In genomic region chr4:127334870-127335504, GRCm38 (mm10) we compare ENCODE assay signal across 31 mouse cellular contexts. TPM values are rescaled to one million over a fixed set of nuclear protein-coding genes. Genes with fewer than 3 reads are reported as not detected.
DNase-seq lines count a peak whose midpoint lies in the region; ATAC-seq and TF ChIP-seq lines count a peak whose summit lies in the region.
"Had no signal": no experiment of that assay in that cellular context is flagged by ENCODE, and none has a peak within 500 bp of the region (broad histone marks: within the 10 kb centered on the region; RNA-seq: fewer than 3 reads in every experiment).

No protein-coding gene starts in this region.

- no peak for TF ChIP-seq CTCF in lung, postnatal 0 days (IDR thresholded peaks at IDR 0.05)
- no peak for TF ChIP-seq CTCF in lung, adult 2 months (IDR thresholded peaks at IDR 0.05; ENCODE audit: insufficient read depth, low read length)
- no peak for TF ChIP-seq CTCF in Patski (IDR thresholded peaks at IDR 0.05)

- in situ Hi-C loops in Patski (cut with MboI; ENCODE audit: low pct_unique_long_range_greater_than_20kb), result no loop called here

- H3K9me3 ChIP-seq in kidney, embryonic 14.5 days (ENCODE audit: control insufficient read depth, low read length), result no peaks in the 10 kb centered on the region
- no peaks in the 10 kb centered on the region for H3K9me3 ChIP-seq in lung, postnatal 0 days (ENCODE audit: low read length)
- H3K9me3 ChIP-seq: embryonic facial prominence, embryonic 13.5 days; forebrain, embryonic 10.5 days; neural tube, embryonic 15.5 days had no signal

- H3K9ac ChIP-seq in kidney, embryonic 14.5 days (ENCODE audit: low read depth, low read length), result no peak overlapping the region
- H3K9ac ChIP-seq in lung, postnatal 0 days (replicated peaks; ENCODE audit: low read depth), result no peak overlapping the region
- H3K9ac ChIP-seq: embryonic facial prominence, embryonic 13.5 days; lung, embryonic 14.5 days; neural tube, embryonic 15.5 days had no signal

- TF ChIP-seq EP300 in lung, postnatal 0 days (IDR thresholded peaks at IDR 0.05), result 0 out of 2 replicates have a peak, but pooled peaks have one; percentile 18

- POLR2A ChIA-PET in Patski (lab: Charles Lee), result no interaction called here

- peaks cover 26% of the 10 kb centered on the region for H3K27me3 ChIP-seq in kidney, embryonic 14.5 days (ENCODE audit: control insufficient read depth, insufficient read depth, low read length)
- H3K27me3 ChIP-seq in lung, postnatal 0 days (replicated peaks; ENCODE audit: insufficient read depth, low read length), result peaks cover 10% of the 10 kb centered on the region; the same call in 1 of the 2 replicates
- no peaks in the 10 kb centered on the region for H3K27me3 ChIP-seq in Patski

- intact Hi-C loops in gastrocnemius, postnatal 36 days (cut with DNase I), result no loop called here

- no peak overlapping the region for H3K4me3 ChIP-seq in kidney, embryonic 14.5 days (ENCODE audit: low read length)
- H3K4me3 ChIP-seq in lung, postnatal 0 days (ENCODE audit: low read depth, low read length), result no peak overlapping the region
- H3K4me3 ChIP-seq in lung, adult 2 months (replicated peaks; ENCODE audit: extremely low read depth, low read depth, low read length), result no peak overlapping the region
- H3K4me3 ChIP-seq: embryonic facial prominence, embryonic 13.5 days; forebrain, embryonic 10.5 days; gastrocnemius, adult 2 months; neural tube, embryonic 15.5 days had no signal

- H3K4me1 ChIP-seq in kidney, embryonic 14.5 days (ENCODE audit: control insufficient read depth, insufficient read depth, low read length), result peaks cover 9% of the 10 kb centered on the region; the same call in 1 of the 2 replicates
- no peaks in the 10 kb centered on the region; the same call in 1 of the 2 replicates for H3K4me1 ChIP-seq in lung, postnatal 0 days (ENCODE audit: insufficient read depth, low read depth, low read length)
- H3K4me1 ChIP-seq in lung, adult 2 months (ENCODE audit: control insufficient read depth, insufficient read depth, low read length), result no peaks in the 10 kb centered on the region

- no peak overlapping the region for H3K27ac ChIP-seq in kidney, embryonic 14.5 days (ENCODE audit: low read depth, low read length)
- peak overlapping the region; percentile 35; the same call in 1 of the 2 replicates for H3K27ac ChIP-seq in lung, postnatal 0 days (ENCODE audit: low read length)
- H3K27ac ChIP-seq: embryonic facial prominence, embryonic 13.5 days; forebrain, embryonic 10.5 days; gastrocnemius, adult 2 months; hindbrain, postnatal 0 days; neural tube, embryonic 15.5 days had no signal

- no peak overlapping the region for H3K4me2 ChIP-seq in kidney, embryonic 14.5 days (replicated peaks; ENCODE audit: low read depth, low read length)
- H3K4me2 ChIP-seq in lung, postnatal 0 days (replicated peaks; ENCODE audit: low read depth, low read length), result no peak overlapping the region
- H3K4me2 ChIP-seq: embryonic facial prominence, embryonic 13.5 days; liver, embryonic 11.5 days; lung, embryonic 14.5 days; neural tube, embryonic 15.5 days had no signal

- ATAC-seq in kidney, embryonic 14.5 days (ENCODE audit: low FRiP score, low TSS enrichment), result 0 out of 2 replicates have a peak, but pooled peaks have one; percentile 32
- peak; percentile 82 for ATAC-seq in lung, postnatal 0 days
- peak; percentile 74 for ATAC-seq in Patski
- ATAC-seq: hindbrain, postnatal 0 days; intestine, postnatal 0 days; midbrain, embryonic 16.5 days had no signal

- CTCF ChIA-PET in Patski (lab: Charles Lee), result interaction anchor here (3.0 kb wide), 1 partner anchor 10 kb away, joined by 8 read pairs; no protein-coding TSS in a partner anchor

- H3K36me3 ChIP-seq in kidney, embryonic 14.5 days (ENCODE audit: control insufficient read depth, insufficient read depth, low read length), result no peaks in the 10 kb centered on the region
- H3K36me3 ChIP-seq in lung, postnatal 0 days (ENCODE audit: insufficient read depth, low read length), result no peaks in the 10 kb centered on the region
- H3K36me3 ChIP-seq: embryonic facial prominence, embryonic 13.5 days; forebrain, embryonic 10.5 days; neural tube, embryonic 15.5 days had no signal

- no peak for TF ChIP-seq POLR2A in lung, adult 2 months (IDR thresholded peaks at IDR 0.05; ENCODE audit: borderline replicate concordance, extremely low read depth, low read depth, low read length)

- DNase-seq in kidney, postnatal 25 days, result no peak
- DNase-seq in lung, postnatal 0 days (ENCODE audit: low spot score), result peak; percentile 58
- DNase-seq in lung, adult 2 months, result no peak
- DNase-seq in Patski (ENCODE audit: low read depth, low spot score), result no peak
- DNase-seq in urinary bladder, postnatal 4 days (ENCODE audit: low spot score in 2 of 2), result no peak
- DNase-seq in gastrocnemius, postnatal 36 days, result no peak
- DNase-seq: adrenal gland, adult 2 months; B cell, adult 2 months; cerebellum, adult 9-10 months; gastrocnemius, adult 2 months; heart, postnatal 4 days; kidney, postnatal 14 days; left cerebral cortex, postnatal 4 days; lung, embryonic 14.5 days; right cerebral cortex, postnatal 25 days; thymus, adult 2 months had no signal

- 25% methylated on average over 5 of the region's 5 CpGs for WGBS in kidney, embryonic 14.5 days
- 12% methylated on average over 5 of the region's 5 CpGs for WGBS in lung, postnatal 0 days
- 38% methylated on average over 5 of the region's 5 CpGs for WGBS in lung, adult 2 months

RNA-seq across cellular contexts. Expression of gene Gjb3, which starts 4.3 kb away (rescaled TPM):
- polyA plus RNA-seq in kidney, embryonic 14.5 days (2014; fragmentation: Nextera tagmentation; extraction: Ambion mirVana), result 1.4 and 1.5 TPM in 2 replicates
- polyA plus RNA-seq in lung, postnatal 0 days (2015; fragmentation: Nextera tagmentation; extraction: Ambion mirVana), result 2.9 and 3.3 TPM in 2 replicates
- 3.1 and 7.3 TPM in 2 replicates for polyA plus RNA-seq in lung, adult 2 months (2012; rRNA removed)
- 0.05 TPM for polyA plus RNA-seq in Patski (2021)
- total RNA-seq in gastrocnemius, postnatal 36 days (2021), result not detected
- total RNA-seq: gastrocnemius, adult 2 months; MEL had no signal
- polyA plus RNA-seq: adrenal gland, adult 2 months; neural tube, embryonic 15.5 days had no signal

RNA-seq across cellular contexts. Expression of gene Gjb4, which starts 18.9 kb away (rescaled TPM):
- polyA plus RNA-seq in kidney, embryonic 14.5 days (2014; fragmentation: Nextera tagmentation; extraction: Ambion mirVana), result 0.70 and 1.3 TPM in 2 replicates
- 0.27 and 0.31 TPM in 2 replicates for polyA plus RNA-seq in lung, postnatal 0 days (2015; fragmentation: Nextera tagmentation; extraction: Ambion mirVana)
- 0.19 and 3.7 TPM in 2 replicates for polyA plus RNA-seq in lung, adult 2 months (2012; rRNA removed)
- 23.5 TPM for polyA plus RNA-seq in Patski (2021)
- total RNA-seq in gastrocnemius, postnatal 36 days (2021), result not detected
- total RNA-seq: adrenal gland, adult 2 months; gastrocnemius, adult 2 months; granulocyte monocyte progenitor cell, adult 5-6 weeks; heart, postnatal 4 days; hindbrain, postnatal 0 days; left cerebral cortex, adult 18-20 months; left cerebral cortex, postnatal 4 days; MEL had no signal
- polyA plus RNA-seq: cortical plate, adult 2 months; forebrain, embryonic 10.5 days; heart, embryonic 14.5 days; hindbrain, postnatal 0 days; liver, embryonic 11.5 days; lung, embryonic 14.5 days; neural tube, embryonic 15.5 days; spleen, adult 2 months; stomach, embryonic 14.5 days had no signal

RNA-seq across cellular contexts. Expression of gene Gja4, which starts 21.1 kb away (rescaled TPM):
- 22.2 and 23.7 TPM in 2 replicates for polyA plus RNA-seq in kidney, embryonic 14.5 days (2014; fragmentation: Nextera tagmentation; extraction: Ambion mirVana)
- polyA plus RNA-seq in lung, postnatal 0 days (2015; fragmentation: Nextera tagmentation; extraction: Ambion mirVana), result 56.9 and 58.3 TPM in 2 replicates
- 159 and 211 TPM in 2 replicates for polyA plus RNA-seq in lung, adult 2 months (2012; rRNA removed)
- polyA plus RNA-seq in Patski (2021), result 0.12 TPM
- 1 to 10 TPM; 4.4 TPM for total RNA-seq in gastrocnemius, postnatal 36 days (2021)
- total RNA-seq: granulocyte monocyte progenitor cell, adult 5-6 weeks; MEL had no signal

RNA-seq across cellular contexts. Expression of gene Gjb5, which starts 23.0 kb away (rescaled TPM):
- polyA plus RNA-seq in kidney, embryonic 14.5 days (2014; fragmentation: Nextera tagmentation; extraction: Ambion mirVana), result 2.7 and 2.8 TPM in 2 replicates
- polyA plus RNA-seq in lung, postnatal 0 days (2015; fragmentation: Nextera tagmentation; extraction: Ambion mirVana), result 1.7 and 1.9 TPM in 2 replicates
- 1.3 and 1.9 TPM in 2 replicates for polyA plus RNA-seq in lung, adult 2 months (2012; rRNA removed)
- 0.04 TPM for polyA plus RNA-seq in Patski (2021)
- total RNA-seq in gastrocnemius, postnatal 36 days (2021), result under 1 TPM in 1 of 2 experiments, not detected in 1; 0.25 TPM
- total RNA-seq: gastrocnemius, adult 2 months; granulocyte monocyte progenitor cell, adult 5-6 weeks; left cerebral cortex, adult 18-20 months; MEL had no signal
- polyA plus RNA-seq: cortical plate, adult 2 months; spleen, adult 2 months had no signal

Comparison
In these comparisons a context has a peak if more than half of its experiments do, and no peak if none do; other contexts are left out.
1. ATAC-seq: peak in every context shown above with its lines; median percentile 82 in lung, postnatal 0 days; 74 in Patski; 32 in kidney, embryonic 14.5 days.
2. RNA of gene Gja4, which starts 21.1 kb away (polyA plus RNA-seq): 159 to 211 TPM in lung, adult 2 months, 56.9 to 58.3 TPM in lung, postnatal 0 days and 22.2 to 23.7 TPM in kidney, embryonic 14.5 days; 0.12 TPM in Patski (single experiment); every median in the first group is over 10 times any median in the second.